Mouse (Mus musculus) gastrocnemius, adult 2 months (tissue): ENCODE measurements around the gene Gabbr2. TPM values are rescaled to one million over a fixed set of nuclear protein-coding genes. Genes with fewer than 3 reads are reported as not detected.
A peak's percentile ranks its signal among the peaks of the same experiment; 100 is the strongest.

Experiments used
- DNase-seq: peaks from one replicate; pipeline ENCODE4 v3.0.0; 2022
- H3K27ac ChIP-seq: fragments of 200-600 bp; 2 replicates; pipeline ENCODE4 v1.8.1; 2022; ENCODE audit warnings: mild to moderate bottlenecking
- H3K4me3 ChIP-seq: fragments of 200-600 bp; 2 replicates; pipeline ENCODE4 v1.8.1; 2022; ENCODE audit warnings: mild to moderate bottlenecking, moderate library complexity
- CTCF ChIP-seq: fragments of 200-600 bp; IDR thresholded peaks from 2 replicates; pipeline ENCODE4 v1.8.1; 2022; ENCODE audit warnings: antibody characterized with exemption, mild to moderate bottlenecking, moderate library complexity
- intact Hi-C: fragments of 180-260 bp; cut with DNase I; formaldehyde crosslinking; loops from one replicate; pipeline ENCODE4 v1.15.1; 2025
- long read RNA-seq, 2 experiments: library from polyadenylated mRNA; stranded (forward); transcript quantifications; one replicate each; pipeline ENCODE4 v2.0.0; 2021
- total RNA-seq, 2 experiments: library from RNA; stranded (reverse); gene quantifications; 2 replicates each; pipeline ENCODE4 v1.2.3; 2021

Gabbr2 gene
- under 1 TPM; 0.06 to 0.10 TPM for total RNA-seq
- long read RNA-seq, experiment 1: 0 reads
- long read RNA-seq, experiment 2: 0 reads

DNA sequence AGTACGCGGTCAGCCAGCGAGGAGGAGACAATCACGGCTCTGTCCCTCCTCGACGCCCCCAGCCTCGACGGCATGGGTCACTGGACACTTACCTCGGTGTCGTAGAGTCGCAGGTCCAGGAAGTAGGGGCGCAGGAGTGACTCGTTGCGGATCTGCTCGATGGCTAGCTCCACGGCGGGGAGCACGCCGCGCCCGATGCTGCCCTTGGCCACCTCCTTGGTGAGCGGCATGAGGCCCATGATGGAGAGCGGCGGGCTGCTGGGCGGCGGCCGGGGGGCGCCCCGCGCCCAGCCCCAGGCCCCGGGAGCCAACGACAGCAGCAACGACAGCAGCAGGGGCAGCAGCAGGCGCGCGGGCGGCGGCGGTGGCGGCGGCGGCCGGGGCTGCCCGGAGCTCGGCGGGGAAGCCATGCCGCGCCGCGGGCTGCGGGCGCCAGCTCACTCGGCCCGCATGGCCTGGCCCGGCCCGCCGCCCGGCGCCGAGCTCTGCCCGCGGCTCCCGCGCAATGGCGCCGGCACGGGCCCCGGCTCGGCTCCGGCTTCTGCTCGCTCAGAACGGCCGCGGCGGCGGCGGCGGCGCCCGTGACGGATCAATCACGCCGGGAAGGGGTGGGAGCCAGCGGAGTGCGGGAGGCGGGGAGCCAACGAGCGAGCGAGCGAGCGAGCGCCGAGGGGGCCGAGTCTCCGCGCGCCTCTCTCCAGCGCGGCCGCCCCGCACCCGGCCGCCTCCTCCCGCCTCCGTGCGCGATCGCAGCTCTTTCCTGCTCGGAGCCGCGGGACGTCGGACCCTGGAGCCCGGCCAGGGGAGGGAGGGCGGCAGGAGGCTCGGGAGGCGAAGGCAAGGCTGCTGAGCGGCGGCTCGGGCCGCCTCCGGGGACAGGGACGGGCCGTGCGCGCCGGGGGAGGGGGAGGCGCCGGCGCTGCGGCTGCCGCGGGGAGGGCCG, at the start of gene Gabbr2:
Gene Gabbr2, minus strand, starts transcription at position 858 of the 943 bp plus-strand sequence.
- Histone ChIP-seq H3K27ac (no peak within 1 kb of the TSS), H3K4me3 (peak within 1 kb of the TSS; percentile 69)
- DNase-seq: peak; percentile 34
- no peak for TF ChIP-seq CTCF
- intact Hi-C loops: no loop called here

DNA sequence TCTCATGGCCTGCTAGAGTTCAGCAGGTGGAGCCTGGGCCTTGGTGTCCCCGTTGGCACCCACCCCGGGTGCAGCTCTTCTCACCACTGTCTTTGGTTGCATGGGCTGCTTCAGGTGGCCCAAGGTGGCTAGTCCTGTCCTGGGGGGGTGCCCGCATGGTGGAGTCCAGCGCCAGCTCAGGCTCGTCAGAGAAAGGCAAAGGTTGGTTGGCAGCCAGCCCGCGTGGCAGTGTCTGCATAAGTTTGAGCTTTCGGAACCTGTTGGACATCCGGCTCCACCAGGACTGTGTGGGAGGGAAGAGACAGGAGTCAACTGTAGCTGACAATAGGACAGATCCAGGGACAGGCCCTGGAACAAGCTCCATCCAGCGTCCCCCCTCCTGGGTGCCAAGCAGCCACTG, 47.9 kb upstream of the Gabbr2 start:
- intact Hi-C loops: no loop called here
- no peak overlapping the region for H3K4me3 ChIP-seq
- no peak for DNase-seq
- TF ChIP-seq CTCF: no peak
- H3K27ac ChIP-seq: no peak overlapping the region

DNA sequence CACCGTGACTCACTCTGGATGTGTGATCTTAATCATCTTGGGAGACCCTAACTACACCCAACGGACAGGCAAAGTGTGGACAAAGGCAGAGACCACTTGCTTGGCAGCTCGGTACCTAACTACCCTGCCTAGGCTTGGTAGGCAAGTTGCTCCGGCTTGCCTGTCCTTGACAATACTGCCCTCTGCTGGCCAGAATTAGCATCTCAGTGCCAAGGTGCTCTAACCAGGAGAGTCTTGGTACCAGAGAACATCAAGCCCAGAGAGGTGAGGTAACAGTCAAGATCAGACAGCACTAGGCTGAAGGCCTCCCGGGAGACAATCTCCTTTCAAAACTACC, 45.6 kb upstream of the Gabbr2 start:
- intact Hi-C loops: loop anchor here (1.0 kb wide), 1 partner anchor 348 kb away; no protein-coding TSS in a partner anchor

DNA sequence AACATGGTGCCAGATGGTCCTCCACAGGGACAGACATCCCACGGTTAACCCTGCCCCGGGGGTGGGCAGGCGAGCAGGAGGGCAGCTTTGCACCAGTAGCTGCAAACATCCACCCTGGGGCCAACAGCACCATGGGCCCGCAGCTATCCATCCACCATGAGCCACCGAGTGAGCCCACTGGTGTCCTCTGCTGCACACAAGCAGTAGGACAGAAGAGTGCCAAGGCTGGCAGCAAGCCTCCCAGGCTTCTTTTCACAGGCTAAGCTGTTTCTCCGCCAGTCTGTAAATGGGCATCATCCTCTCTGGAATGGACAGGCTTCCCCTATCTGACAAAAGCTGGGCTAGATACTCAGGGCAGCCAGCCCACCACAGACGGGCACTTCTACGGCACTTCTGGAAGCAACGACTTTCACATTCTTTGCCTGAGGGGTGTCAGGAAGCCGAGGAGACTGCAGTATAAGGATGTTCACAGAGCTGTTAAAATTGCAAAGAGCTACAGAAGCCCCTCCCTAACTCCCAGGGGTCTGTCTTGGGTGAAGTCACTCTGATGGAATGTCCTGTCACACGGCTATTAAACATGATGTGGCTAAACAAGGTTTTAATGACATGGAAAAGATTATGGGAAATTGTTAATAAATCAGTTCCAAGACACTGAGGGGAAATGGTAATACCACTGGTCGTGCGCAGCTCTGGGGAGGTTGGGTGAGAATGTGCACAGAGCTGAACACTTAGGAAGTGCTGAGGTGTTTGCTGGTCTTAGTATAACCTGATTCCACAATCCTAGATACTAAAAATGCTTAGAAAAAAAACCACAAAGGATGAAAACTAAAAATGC, 45.0 kb upstream of the Gabbr2 start:
- no peak for TF ChIP-seq CTCF
- Histone ChIP-seq H3K27ac (peak overlapping the region; percentile 17; the same call in 1 of the 2 replicates), H3K4me3 (no peak overlapping the region)
- intact Hi-C loops: loop anchor here (1.0 kb wide), 1 partner anchor 347 kb away; no protein-coding TSS in a partner anchor
- DNase-seq: peak; percentile 39

More for the DNA sequence above, 45.6 kb upstream of the Gabbr2 start:
- peak overlapping the region; percentile 17; the same call in 1 of the 2 replicates for H3K27ac ChIP-seq
- peak; percentile 86 for TF ChIP-seq CTCF
- H3K4me3 ChIP-seq: no peak overlapping the region
- peak; percentile 84 for DNase-seq

- Histone ChIP-seq H3K4me3 (no peak overlapping the region), H3K27ac (no peak overlapping the region)
- no peak for TF ChIP-seq CTCF
- no peak for DNase-seq
- intact Hi-C loops: no loop called here
Observed at GRCm38 (mm10) chr4:47035536-47035935, 43.9 kb upstream of the Gabbr2 start.

- no peak overlapping the region for H3K4me3 ChIP-seq
- TF ChIP-seq CTCF: no peak
- no peak for DNase-seq
- H3K27ac ChIP-seq: no peak overlapping the region
- intact Hi-C loops: no loop called here
Observed at GRCm38 (mm10) chr4:47032171-47032570, 40.5 kb upstream of the Gabbr2 start.

GRCm38 (mm10) chr4:47028791-47029190, 37.1 kb upstream of the Gabbr2 start:
- DNase-seq: no peak
- intact Hi-C loops: no loop called here
- no peak overlapping the region for H3K27ac ChIP-seq
- TF ChIP-seq CTCF: no peak
- H3K4me3 ChIP-seq: no peak overlapping the region

GRCm38 (mm10) chr4:47023949-47024348, 32.3 kb upstream of the Gabbr2 start:
- intact Hi-C loops: no loop called here
- H3K4me3 ChIP-seq: no peak overlapping the region
- no peak for DNase-seq
- H3K27ac ChIP-seq: no peak overlapping the region
- no peak for TF ChIP-seq CTCF

- Histone ChIP-seq H3K4me3 (no peak overlapping the region), H3K27ac (no peak overlapping the region)
- intact Hi-C loops: no loop called here
- no peak for DNase-seq
- no peak for TF ChIP-seq CTCF
Observed at GRCm38 (mm10) chr4:47022804-47023603, 31.3 kb upstream of the Gabbr2 start.

- DNase-seq: peak; percentile 76
- TF ChIP-seq CTCF: peak; percentile 85
- Histone ChIP-seq H3K27ac (no peak overlapping the region), H3K4me3 (no peak overlapping the region)
- intact Hi-C loops: loop anchor here (1.0 kb wide), 1 partner anchor 331 kb away; no protein-coding TSS in a partner anchor
Observed at GRCm38 (mm10) chr4:47020563-47020962, 28.9 kb upstream of the Gabbr2 start.

GRCm38 (mm10) chr4:47015156-47015555, 23.5 kb upstream of the Gabbr2 start:
- Histone ChIP-seq H3K27ac (no peak overlapping the region), H3K4me3 (no peak overlapping the region)
- no peak for TF ChIP-seq CTCF
- DNase-seq: no peak
- intact Hi-C loops: no loop called here

GRCm38 (mm10) chr4:47012476-47012875, 20.8 kb upstream of the Gabbr2 start:
- intact Hi-C loops: no loop called here
- no peak for TF ChIP-seq CTCF

More at GRCm38 (mm10) chr4:47012476-47012875, 20.8 kb upstream of the Gabbr2 start:
- DNase-seq: no peak
- Histone ChIP-seq H3K27ac (no peak overlapping the region), H3K4me3 (no peak overlapping the region)
